Mouse (Mus musculus) ovary, postnatal 14 days (tissue): ENCODE measurements around the gene 4931406C07Rik.
A peak's percentile ranks its signal among the peaks of the same experiment; 100 is the strongest.

Experiments used
- DNase-seq: peaks from one replicate; pipeline ENCODE4 v3.0.0; 2022; ENCODE audit warnings: low spot score

4931406C07Rik gene

GRCm38 (mm10) chr9:15288402-15288801 lies 17.8 kb downstream of the 4931406C07Rik start:
- no peak for DNase-seq

- DNase-seq: no peak
These were observed 18.4 kb downstream of the 4931406C07Rik start for GRCm38 (mm10) chr9:15287846-15288245.

- DNase-seq: no peak
These were observed 20.8 kb downstream of the 4931406C07Rik start for GRCm38 (mm10) chr9:15285443-15285842.

GRCm38 (mm10) chr9:15280491-15280879 lies 25.8 kb downstream of the 4931406C07Rik start:
- DNase-seq: no peak

GRCm38 (mm10) chr9:15279649-15280490 lies 26.4 kb downstream of the 4931406C07Rik start, which contains the start of gene Med17:
Gene Med17, minus strand, starts transcription at chr9:15279931.
- peak; percentile 84 for DNase-seq

GRCm38 (mm10) chr9:15279139-15279648 lies 27.1 kb downstream of the 4931406C07Rik start:
- no peak for DNase-seq

GRCm38 (mm10) chr9:15278343-15278742 lies 27.9 kb downstream of the 4931406C07Rik start:
- DNase-seq: no peak

GRCm38 (mm10) chr9:15276855-15277254 lies 29.4 kb downstream of the 4931406C07Rik start:
- DNase-seq: no peak

- no peak for DNase-seq
These were observed 32.3 kb downstream of the 4931406C07Rik start for GRCm38 (mm10) chr9:15273981-15274380.

- no peak for DNase-seq
These were observed 42.8 kb downstream of the 4931406C07Rik start for GRCm38 (mm10) chr9:15263487-15263886.

GRCm38 (mm10) chr9:15261980-15262379 lies 44.3 kb downstream of the 4931406C07Rik start:
- DNase-seq: no peak

GRCm38 (mm10) chr9:15256214-15256613 lies 50.0 kb downstream of the 4931406C07Rik start:
- no peak for DNase-seq

GRCm38 (mm10) chr9:15254501-15254900 lies 51.7 kb downstream of the 4931406C07Rik start:
- DNase-seq: no peak

- DNase-seq: no peak
These were observed 54.1 kb downstream of the 4931406C07Rik start for GRCm38 (mm10) chr9:15252196-15252595.

GRCm38 (mm10) chr9:15250376-15250775 lies 55.9 kb downstream of the 4931406C07Rik start:
- DNase-seq: no peak

- no peak for DNase-seq
These were observed 60.8 kb downstream of the 4931406C07Rik start for GRCm38 (mm10) chr9:15245319-15246075.

GRCm38 (mm10) chr9:15242130-15242529 lies 64.1 kb downstream of the 4931406C07Rik start:
- DNase-seq: no peak

- peak; percentile 67 for DNase-seq
These were observed 64.7 kb downstream of the 4931406C07Rik start for GRCm38 (mm10) chr9:15241596-15241939.

- DNase-seq: no peak
These were observed 65.2 kb downstream of the 4931406C07Rik start for GRCm38 (mm10) chr9:15240863-15241595.

GRCm38 (mm10) chr9:15240006-15240405 lies 66.2 kb downstream of the 4931406C07Rik start:
- DNase-seq: no peak

- DNase-seq: peak; percentile 6
These were observed 67.0 kb downstream of the 4931406C07Rik start, which contains the start of gene Vstm5 for GRCm38 (mm10) chr9:15239042-15239925. Gene Vstm5, plus strand, starts transcription at chr9:15239045.
